Mouse (Mus musculus) ES-Bruce4 (cell line): ENCODE data around the gene Fhl3.

ENCODE experiments used
- CTCF ChIP-seq: IDR thresholded peaks from one replicate; pipeline ENCODE4 v1.8.1; 2011; ENCODE audit warnings: low read depth, low read length
- EP300 ChIP-seq: IDR thresholded peaks from 2 replicates; pipeline ENCODE4 v1.6.1; 2011; ENCODE audit warnings: low read depth, low read length; ENCODE audit not compliant: insufficient read depth

GRCm38 (mm10) chr4:124704797-124705474 is 4.4 kb downstream of the Fhl3 start:
- TF ChIP-seq EP300 = no peak
- no peak for TF ChIP-seq CTCF
